Mouse (Mus musculus) limb, embryonic 11.5 days (tissue): ENCODE data around the gene Il10. TPM values are rescaled to one million over a fixed set of nuclear protein-coding genes. Genes with fewer than 3 reads are reported as not detected.
A peak's percentile ranks its signal among the peaks of the same experiment; 100 is the strongest.

ENCODE experiments used
- ATAC-seq: fragments of 200-750 bp; cut with Nextera tagmentation; 2 replicates; pipeline ENCODE4 v1.8.0; 2017; ENCODE audit warnings: low read depth; ENCODE audit not compliant: insufficient number of reproducible peaks, low FRiP score, low TSS enrichment
- DNase-seq: peaks from one replicate; pipeline ENCODE4 v3.0.0-alpha.2; 2015; ENCODE audit warnings: low spot score
- H3K27ac ChIP-seq: fragments of 300-500 bp; sonication (generic); replicated peaks from 2 replicates; pipeline ENCODE4 v1.5.1; 2014; ENCODE audit warnings: low read depth, mild to moderate bottlenecking, low read length
- H3K27me3 ChIP-seq: fragments of 300-500 bp; sonication (generic); 2 replicates; pipeline ENCODE4 v1.6.1; 2014; ENCODE audit warnings: mild to moderate bottlenecking, low read length, mixed read lengths; ENCODE audit not compliant: control insufficient read depth, insufficient read depth
- H3K36me3 ChIP-seq: fragments of 300-500 bp; sonication (generic); 2 replicates; pipeline ENCODE4 v1.6.1; 2014; ENCODE audit warnings: mild to moderate bottlenecking, low read length, moderate library complexity, mixed read lengths; ENCODE audit not compliant: control insufficient read depth, insufficient read depth
- H3K4me1 ChIP-seq: fragments of 300-500 bp; sonication (generic); 2 replicates; pipeline ENCODE4 v1.6.1; 2014; ENCODE audit warnings: low read length, mixed read lengths; ENCODE audit not compliant: control insufficient read depth, insufficient read depth
- H3K4me2 ChIP-seq: fragments of 300-500 bp; sonication (generic); 2 replicates; pipeline ENCODE4 v1.6.1; 2014; ENCODE audit warnings: low read depth, mild to moderate bottlenecking, moderate library complexity; ENCODE audit not compliant: severe bottlenecking
- H3K4me3 ChIP-seq: fragments of 300-500 bp; sonication (generic); 2 replicates; pipeline ENCODE4 v1.5.1; 2014; ENCODE audit warnings: low read depth, low read length
- H3K9ac ChIP-seq: fragments of 300-500 bp; sonication (generic); 2 replicates; pipeline ENCODE4 v1.6.1; 2014; ENCODE audit warnings: mild to moderate bottlenecking, low read length
- H3K9me3 ChIP-seq: fragments of 300-500 bp; sonication (generic); 2 replicates; pipeline ENCODE4 v1.6.1; 2016; ENCODE audit warnings: low read length; ENCODE audit not compliant: control insufficient read depth
- WGBS: fragments of 180-500 bp; shearing (Covaris S2); extraction: QIAGEN DNeasy Blood & Tissue Kit; methylation state at CpG from one replicate; pipeline ENCODE4 v1.1.7; 2014; 5-methylcytosine and 5-hydroxymethylcytosine counted together
- polyA plus RNA-seq: library from polyadenylated mRNA; unstranded; fragments of >200 nt; fragmentation: Nextera tagmentation; extraction: Ambion mirVana; gene quantifications from 2 replicates; pipeline ENCODE4 v1.2.1, GENCODE M21; 2014

Il10 gene
- polyA plus RNA-seq, 1 experiment from 2014 or later: not detected

DNA sequence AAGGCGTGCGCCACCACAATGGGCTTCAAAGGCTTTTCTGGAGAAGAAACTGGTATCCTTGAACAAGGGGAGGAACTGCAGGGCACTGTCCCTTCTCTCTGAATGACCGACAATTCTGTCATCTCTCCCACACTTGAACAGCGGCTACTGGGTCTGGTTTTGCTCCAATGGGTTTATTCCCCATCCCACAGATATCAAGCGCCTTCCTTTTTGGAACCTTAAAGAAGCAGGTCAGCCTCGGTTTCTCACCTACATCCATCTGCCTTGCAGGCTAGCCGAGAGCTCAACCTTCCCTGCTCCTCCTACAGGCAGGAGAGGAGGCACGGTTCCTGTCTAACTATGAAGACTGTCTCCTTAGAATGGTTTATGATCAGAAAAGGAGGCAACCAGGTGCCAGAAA, 29.3 kb downstream of the Il10 start:
- WGBS: 90% methylated on average over 8 of the region's 8 CpGs
- no peak for DNase-seq
- H3K27me3 ChIP-seq: no peaks in the 10 kb centered on the region

DNA sequence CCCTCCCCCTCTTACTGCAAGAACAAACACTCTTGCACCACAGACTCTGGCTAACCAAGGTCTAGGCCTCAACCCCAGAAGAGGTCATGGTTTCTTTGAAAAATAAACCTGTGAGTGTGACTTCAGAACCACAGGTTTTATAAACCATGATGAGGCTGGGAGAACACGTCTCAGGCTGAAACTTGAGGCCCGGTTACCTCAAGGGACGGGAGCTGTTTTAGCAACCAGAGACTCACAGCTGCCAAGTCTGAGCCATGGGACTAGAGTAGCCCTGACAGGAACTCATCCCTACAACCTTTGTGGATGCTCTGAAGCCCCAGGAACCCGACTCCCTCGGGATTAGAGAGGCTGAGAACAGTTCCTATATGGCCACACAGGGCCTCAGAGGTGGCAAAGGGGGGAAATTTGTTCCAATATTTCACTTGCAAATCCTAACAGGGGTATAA, 29.7 kb downstream of the Il10 start:
- WGBS: 80% methylated on average over 5 of the region's 5 CpGs
- ATAC-seq (no peak), DNase-seq (no peak)
- H3K4me1 ChIP-seq: no peaks in the 10 kb centered on the region
- H3K27me3 ChIP-seq: no peaks in the 10 kb centered on the region
- no peaks in the 10 kb centered on the region for H3K9me3 ChIP-seq
- H3K27ac ChIP-seq: no peak overlapping the region
- no peak overlapping the region for H3K9ac ChIP-seq
- H3K4me3 ChIP-seq: no peak overlapping the region
- no peak overlapping the region for H3K4me2 ChIP-seq
- peaks cover 4% of the 10 kb centered on the region; the same call in 1 of the 2 replicates for H3K36me3 ChIP-seq

More for the DNA sequence above, 29.3 kb downstream of the Il10 start:
- Histone ChIP-seq H3K4me3 (no peak overlapping the region), H3K9me3 (no peaks in the 10 kb centered on the region), H3K4me2 (no peak overlapping the region), H3K4me1 (no peaks in the 10 kb centered on the region), H3K27ac (no peak overlapping the region), H3K36me3 (0 out of 2 replicates have a peak, but pooled peaks cover 2% of the 10 kb centered on the region), H3K9ac (no peak overlapping the region)
- ATAC-seq: no peak

DNA sequence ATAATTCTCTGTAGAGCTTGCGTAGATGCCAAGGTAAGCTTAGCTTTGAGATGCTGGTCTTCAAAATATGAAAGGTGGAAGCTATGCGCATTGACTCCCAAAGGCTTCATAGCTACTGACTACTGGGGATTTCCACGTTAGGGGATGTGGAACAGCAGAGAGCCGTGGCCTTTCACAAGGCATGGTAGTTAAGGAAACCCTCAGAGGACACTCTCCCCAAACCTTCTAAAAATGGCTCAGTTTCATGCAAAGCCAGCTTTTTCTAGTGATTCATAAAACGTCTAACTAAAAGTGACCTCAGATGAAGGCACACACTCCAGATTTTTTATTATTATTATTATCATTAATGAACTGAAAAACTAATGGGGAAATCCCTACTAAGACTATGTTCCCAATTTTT, 30.4 kb downstream of the Il10 start:
- ATAC-seq (no peak), DNase-seq (no peak)
- no peak overlapping the region for H3K27ac ChIP-seq
- no peaks in the 10 kb centered on the region for H3K9me3 ChIP-seq
- no peaks in the 10 kb centered on the region for H3K4me1 ChIP-seq
- H3K27me3 ChIP-seq: no peaks in the 10 kb centered on the region
- H3K4me3 ChIP-seq: no peak overlapping the region
- H3K9ac ChIP-seq: no peak overlapping the region
- no peak overlapping the region for H3K4me2 ChIP-seq
- 95% methylated on average over 5 of the region's 5 CpGs for WGBS
- peaks cover 5% of the 10 kb centered on the region; the same call in 1 of the 2 replicates for H3K36me3 ChIP-seq

DNA sequence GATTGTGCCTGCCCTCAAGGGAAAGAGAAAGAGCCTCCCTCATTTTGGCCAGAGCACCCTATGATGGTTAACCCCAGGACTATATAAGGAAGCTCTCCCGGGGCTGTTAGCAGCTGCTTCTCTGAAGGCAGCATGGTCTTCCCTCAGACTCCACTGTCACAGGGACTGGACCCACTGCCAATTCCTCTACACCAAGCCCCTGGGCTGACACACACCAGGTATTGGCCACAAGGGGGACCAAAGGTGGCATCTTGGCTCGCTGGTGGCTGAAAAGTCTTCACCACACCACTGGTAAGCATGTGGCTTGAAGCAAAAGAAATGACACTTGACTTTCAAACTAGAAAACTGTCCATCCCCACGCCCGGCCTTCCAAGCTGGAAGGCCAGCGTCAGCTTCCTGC, 31.0 kb downstream of the Il10 start:
- 83% methylated on average over 5 of the region's 5 CpGs for WGBS
- DNase-seq (no peak), ATAC-seq (no peak)
- no peak overlapping the region for H3K4me3 ChIP-seq
- H3K9ac ChIP-seq: no peak overlapping the region
- no peak overlapping the region for H3K27ac ChIP-seq
- H3K36me3 ChIP-seq: peaks cover 8% of the 10 kb centered on the region; the same call in 1 of the 2 replicates
- H3K4me2 ChIP-seq: no peak overlapping the region
- H3K9me3 ChIP-seq: no peaks in the 10 kb centered on the region
- no peaks in the 10 kb centered on the region for H3K27me3 ChIP-seq
- H3K4me1 ChIP-seq: no peaks in the 10 kb centered on the region

DNA sequence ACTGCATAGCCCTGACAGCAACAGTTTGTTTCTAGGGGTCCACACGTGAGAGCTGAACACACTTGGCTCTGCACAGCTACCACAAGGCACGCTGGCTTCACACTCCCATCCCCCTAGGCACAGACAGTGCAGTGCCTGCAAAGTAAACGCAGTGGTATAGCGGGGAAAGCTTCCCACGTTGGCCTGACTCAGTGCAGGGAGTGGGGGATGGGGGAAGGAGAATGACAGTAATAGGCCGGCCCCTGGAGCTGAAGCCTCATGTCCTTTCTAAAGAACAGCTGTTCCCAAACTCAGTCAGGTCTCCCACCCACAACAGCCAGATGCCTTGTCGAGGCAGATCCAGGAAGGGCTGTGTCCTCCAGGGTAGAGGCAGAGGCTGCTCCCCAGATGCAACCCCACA, 31.4 kb downstream of the Il10 start:
- no peaks in the 10 kb centered on the region for H3K27me3 ChIP-seq
- 48% methylated on average over 7 of the region's 7 CpGs for WGBS
- H3K4me3 ChIP-seq: no peak overlapping the region
- 0 out of 2 replicates have a peak, but pooled peaks have one; percentile 41 for ATAC-seq
- no peaks in the 10 kb centered on the region for H3K4me1 ChIP-seq
- DNase-seq: no peak
- H3K9me3 ChIP-seq: no peaks in the 10 kb centered on the region
- no peak overlapping the region for H3K27ac ChIP-seq
- no peak overlapping the region for H3K4me2 ChIP-seq
- H3K36me3 ChIP-seq: peaks cover 8% of the 10 kb centered on the region; the same call in 1 of the 2 replicates
- no peak overlapping the region for H3K9ac ChIP-seq

DNA sequence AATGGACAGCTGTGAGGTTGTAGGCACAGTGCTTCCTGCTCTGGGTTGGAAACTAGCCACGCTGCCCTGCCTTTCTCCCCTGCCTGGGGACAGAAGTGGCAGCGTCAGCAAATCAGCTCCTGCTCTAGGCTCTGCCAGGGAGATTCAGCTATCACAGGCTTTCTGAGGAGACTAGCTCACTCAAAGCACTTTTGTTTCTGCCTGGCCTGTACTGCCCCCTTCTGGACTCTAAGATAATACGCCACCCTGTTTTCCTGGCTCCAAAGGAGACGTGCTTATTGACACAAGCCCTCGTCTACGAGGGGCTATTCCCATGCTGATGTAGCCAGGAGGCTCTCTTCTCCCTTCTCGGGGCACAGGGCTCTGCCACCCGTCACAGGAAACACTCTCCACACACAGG, 33.6 kb downstream of the Il10 start:
- ATAC-seq (peak; percentile 48; the same call in 1 of the 2 replicates), DNase-seq (peak; percentile 72)
- peaks cover 11% of the 10 kb centered on the region; the same call in 1 of the 2 replicates for H3K36me3 ChIP-seq
- WGBS: 13% methylated on average over 8 of the region's 8 CpGs
- H3K27me3 ChIP-seq: no peaks in the 10 kb centered on the region
- H3K9me3 ChIP-seq: no peaks in the 10 kb centered on the region
- H3K9ac ChIP-seq: no peak overlapping the region
- H3K4me2 ChIP-seq: no peak overlapping the region
- H3K4me1 ChIP-seq: no peaks in the 10 kb centered on the region
- H3K27ac ChIP-seq: no peak overlapping the region
- no peak overlapping the region for H3K4me3 ChIP-seq

DNA sequence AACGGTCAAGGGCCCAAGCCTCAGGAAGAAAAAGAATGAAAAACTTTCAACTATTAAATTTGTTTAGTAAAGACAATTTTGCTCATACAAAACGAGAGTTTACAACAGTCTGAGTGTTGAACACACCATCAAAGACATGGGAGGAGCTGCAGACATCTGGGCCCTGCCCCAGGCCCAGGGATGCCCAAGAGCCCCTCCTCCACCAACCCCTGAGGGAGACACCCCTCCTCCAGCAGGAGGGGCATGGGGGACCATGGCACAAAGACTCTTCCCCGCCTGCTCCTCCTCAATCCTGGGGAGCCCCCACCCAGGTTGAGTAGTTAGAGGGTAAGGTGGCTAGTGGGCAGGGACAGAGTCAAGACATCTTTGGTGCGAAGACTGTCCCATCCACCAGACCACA, 34.0 kb downstream of the Il10 start:
- no peak overlapping the region for H3K9ac ChIP-seq
- no peaks in the 10 kb centered on the region for H3K27me3 ChIP-seq
- WGBS: 53% methylated on average over 4 of the region's 4 CpGs
- no peak overlapping the region for H3K27ac ChIP-seq
- H3K4me2 ChIP-seq: no peak overlapping the region
- no peak for ATAC-seq
- peaks cover 11% of the 10 kb centered on the region; the same call in 1 of the 2 replicates for H3K36me3 ChIP-seq
- no peak for DNase-seq
- no peaks in the 10 kb centered on the region for H3K9me3 ChIP-seq
- no peak overlapping the region for H3K4me3 ChIP-seq
- H3K4me1 ChIP-seq: no peaks in the 10 kb centered on the region

DNA sequence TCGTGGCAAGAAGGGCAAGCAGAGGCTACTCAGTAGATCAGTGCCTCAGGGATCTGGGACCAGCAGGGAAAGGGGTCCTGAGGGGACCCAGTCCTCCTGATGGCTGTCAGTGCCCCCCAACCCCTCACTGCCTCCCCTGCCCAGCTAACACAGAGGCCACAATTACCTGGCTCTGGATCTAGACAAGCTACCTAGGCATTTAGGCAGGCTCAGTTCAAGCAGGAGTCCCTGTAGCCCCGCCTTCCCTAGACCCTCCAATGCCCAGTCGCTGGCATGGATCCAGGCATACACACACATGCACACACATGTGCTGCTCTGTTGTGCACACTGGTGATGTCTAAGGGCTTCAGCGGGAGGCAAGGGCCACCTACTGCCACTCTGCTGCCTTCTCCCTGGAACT, 34.6 kb downstream of the Il10 start:
- WGBS: 92% methylated on average over 4 of the region's 4 CpGs
- no peak overlapping the region for H3K4me2 ChIP-seq
- no peaks in the 10 kb centered on the region for H3K4me1 ChIP-seq
- H3K9ac ChIP-seq: no peak overlapping the region
- no peak for ATAC-seq
- no peak for DNase-seq
- peaks cover 11% of the 10 kb centered on the region; the same call in 1 of the 2 replicates for H3K36me3 ChIP-seq
- H3K27ac ChIP-seq: no peak overlapping the region
- no peak overlapping the region for H3K4me3 ChIP-seq
- no peaks in the 10 kb centered on the region for H3K27me3 ChIP-seq
- H3K9me3 ChIP-seq: no peaks in the 10 kb centered on the region

DNA sequence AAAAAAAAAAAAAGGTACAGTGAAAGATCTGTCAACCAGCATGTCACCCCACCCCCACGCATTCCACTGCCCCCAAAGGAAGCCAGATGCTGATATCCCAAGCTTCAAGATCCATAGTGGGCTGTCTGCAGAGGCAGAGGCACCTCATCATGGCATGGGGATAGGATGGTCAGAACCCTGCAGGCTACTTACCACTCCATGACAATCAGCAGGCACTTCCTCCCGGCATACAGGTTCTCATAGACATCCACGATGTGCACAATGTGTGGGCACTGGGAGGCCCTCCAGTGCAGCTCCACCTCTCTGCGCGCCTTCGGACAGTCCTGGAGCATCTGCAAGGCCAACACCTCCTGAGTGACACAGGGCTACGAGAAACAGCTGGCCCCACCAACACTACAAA, 38.8 kb downstream of the Il10 start:
- H3K4me2 ChIP-seq: no peak overlapping the region
- no peak overlapping the region for H3K4me3 ChIP-seq
- H3K36me3 ChIP-seq: peaks cover 9% of the 10 kb centered on the region
- WGBS: 69% methylated on average over 7 of the region's 7 CpGs
- no peak for DNase-seq
- no peak overlapping the region for H3K9ac ChIP-seq
- no peaks in the 10 kb centered on the region for H3K27me3 ChIP-seq
- no peaks in the 10 kb centered on the region for H3K9me3 ChIP-seq
- no peak overlapping the region for H3K27ac ChIP-seq
- peaks cover 7% of the 10 kb centered on the region for H3K4me1 ChIP-seq
- ATAC-seq: no peak
